Mouse (Mus musculus) E14TG2a.4 (cell line): ENCODE data around the gene Khdc1c.
"Not testable (repeated sequence)": the region's sequence is repeated elsewhere in the genome, so short reads cannot be mapped to it uniquely, and the experiment has no call there.

Experiments used
- CTCF ChIP-seq: conservative IDR thresholded peaks from 2 replicates; pipeline ENCODE4 v1.5.1; 2014; ENCODE audit warnings: low read length
- NANOG ChIP-seq: IDR thresholded peaks from 2 replicates; pipeline ENCODE4 v1.6.1; 2014; ENCODE audit warnings: borderline replicate concordance, low read length, mixed read lengths
- POU5F1 ChIP-seq: IDR thresholded peaks from 2 replicates; pipeline ENCODE4 v1.6.1; 2014; ENCODE audit warnings: low read length, borderline replicate concordance

DNA sequence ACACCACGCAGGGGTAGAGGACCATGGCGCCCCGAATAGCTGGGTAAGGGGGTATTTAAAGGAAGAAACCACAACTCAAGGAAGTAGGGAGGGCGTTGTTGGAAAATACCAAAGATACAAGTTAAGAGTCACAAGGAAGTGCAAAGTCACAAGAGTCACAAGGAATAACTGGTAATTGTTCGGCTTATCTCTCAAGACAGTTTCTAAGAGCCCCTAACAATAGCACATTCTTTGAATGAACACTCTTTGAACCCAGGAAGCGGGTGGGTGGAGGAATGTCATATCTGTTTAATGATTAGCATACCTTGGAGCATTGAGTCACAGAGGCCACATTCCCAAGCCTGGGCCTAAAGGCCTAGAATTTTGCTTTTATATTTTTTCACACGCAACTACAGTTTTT lies 23.4 kb upstream of the Khdc1c start:
- not testable (repeated sequence) for TF ChIP-seq CTCF, NANOG, POU5F1
